Mouse (Mus musculus): ENCODE results near the gene Trim66. TPM values are rescaled to one million over a fixed set of nuclear protein-coding genes. Genes with fewer than 3 reads are reported as not detected.
A peak's percentile ranks its signal among the peaks of the same experiment; 100 is the strongest.

Trim66 gene
- polyA plus RNA-seq, 1 experiment from 2014 or later = not detected

DNA sequence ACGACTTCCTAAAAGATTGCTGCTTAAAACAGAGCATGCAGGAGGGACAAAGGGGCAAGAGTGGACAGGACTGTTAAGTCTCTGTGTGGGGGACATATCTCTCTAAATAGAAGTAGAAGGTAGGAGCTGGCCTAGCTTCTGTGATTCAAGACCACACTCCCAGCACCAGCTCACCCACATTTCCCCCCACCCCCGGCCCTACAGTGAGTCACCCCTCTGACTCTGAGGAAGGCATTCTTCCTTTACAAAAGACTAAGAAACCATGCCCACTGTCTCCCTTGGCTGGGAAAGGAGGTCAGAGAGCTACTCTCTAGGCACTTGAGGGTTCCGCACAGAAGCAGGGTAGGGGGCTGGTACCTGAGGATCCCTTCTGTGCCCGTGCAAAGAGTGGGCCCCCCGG, 23.7 kb downstream of the Trim66 start:
- Histone ChIP-seq H3K4me1 (ENCODE audit: control insufficient read depth, insufficient read depth, low read length) (no peaks in the 10 kb centered on the region), H3K27ac (ENCODE audit: low read depth, low read length) (no peak overlapping the region), H3K9me3 (ENCODE audit: control insufficient read depth, low read length) (no peaks in the 10 kb centered on the region), H3K27me3 (ENCODE audit: control insufficient read depth, insufficient read depth, low read length) (no peaks in the 10 kb centered on the region), H3K4me3 (ENCODE audit: low read length) (no peak overlapping the region), H3K9ac (ENCODE audit: low read depth, low read length) (no peak overlapping the region), H3K36me3 (ENCODE audit: control insufficient read depth, insufficient read depth, low read length) (no peaks in the 10 kb centered on the region), H3K4me2 (replicated peaks; ENCODE audit: low read depth, low read length) (no peak overlapping the region)
- no peak for ATAC-seq (ENCODE audit: low FRiP score, low TSS enrichment)
- 77% methylated on average over 5 of the region's 5 CpGs for WGBS

DNA sequence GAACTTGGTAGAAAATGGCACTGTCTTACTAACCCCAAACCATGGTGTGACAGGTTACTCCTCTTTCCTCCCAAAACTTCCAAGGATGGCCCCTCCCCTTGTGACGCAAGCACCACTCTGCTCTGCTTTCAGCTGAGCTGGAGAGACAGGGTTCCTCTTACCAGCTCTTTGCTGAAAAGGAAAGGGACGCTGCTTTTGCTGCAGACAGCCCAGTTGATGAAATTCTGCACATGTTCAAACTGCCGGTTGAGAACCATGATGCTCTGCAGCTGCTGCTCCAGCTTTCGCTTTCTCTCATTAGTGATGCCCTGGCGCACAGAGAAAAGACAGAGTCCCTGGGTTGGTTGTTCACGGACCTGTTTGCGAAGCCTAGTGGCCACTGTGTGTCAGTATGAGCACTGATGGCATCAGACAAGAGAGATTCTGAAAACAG, 27.2 kb downstream of the Trim66 start:
- H3K9me3 ChIP-seq (ENCODE audit: control insufficient read depth, low read length) = no peaks in the 10 kb centered on the region
- H3K9ac ChIP-seq (ENCODE audit: low read depth, low read length) = no peak overlapping the region
- H3K4me2 ChIP-seq (replicated peaks; ENCODE audit: low read depth, low read length) = no peak overlapping the region
- no peaks in the 10 kb centered on the region for H3K4me1 ChIP-seq (ENCODE audit: control insufficient read depth, insufficient read depth, low read length)
- WGBS = 21% methylated on average over 7 of the region's 7 CpGs
- no peak overlapping the region for H3K4me3 ChIP-seq (ENCODE audit: low read length)
- H3K27me3 ChIP-seq (ENCODE audit: control insufficient read depth, insufficient read depth, low read length) = no peaks in the 10 kb centered on the region
- no peak overlapping the region for H3K27ac ChIP-seq (ENCODE audit: low read depth, low read length)
- no peaks in the 10 kb centered on the region for H3K36me3 ChIP-seq (ENCODE audit: control insufficient read depth, insufficient read depth, low read length)
- ATAC-seq (ENCODE audit: low FRiP score, low TSS enrichment) = peak; percentile 68; the same call in 1 of the 2 replicates

DNA sequence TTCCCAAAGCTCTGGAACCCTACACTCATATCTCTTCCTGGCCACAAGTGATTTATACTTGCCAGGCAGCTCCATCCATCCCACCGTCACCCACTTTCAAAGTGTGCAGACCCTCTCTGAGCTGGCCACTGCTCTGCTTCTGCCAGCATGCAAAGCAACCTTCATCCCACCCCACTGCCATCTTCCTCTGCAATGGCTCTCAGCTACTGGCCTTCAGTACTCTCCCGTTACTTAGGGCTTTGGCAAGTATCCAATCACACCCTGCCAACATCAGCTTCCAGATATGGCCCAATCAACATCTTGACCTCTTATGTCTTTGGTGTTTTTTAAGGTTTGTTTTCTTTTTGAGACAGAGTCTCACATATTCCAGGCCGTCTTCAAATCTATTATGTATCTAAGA, 30.0 kb downstream of the Trim66 start:
- Histone ChIP-seq H3K27ac (ENCODE audit: low read depth, low read length) (no peak overlapping the region), H3K36me3 (ENCODE audit: control insufficient read depth, insufficient read depth, low read length) (no peaks in the 10 kb centered on the region), H3K4me1 (ENCODE audit: control insufficient read depth, insufficient read depth, low read length) (no peaks in the 10 kb centered on the region), H3K4me3 (ENCODE audit: low read length) (no peak overlapping the region), H3K4me2 (replicated peaks; ENCODE audit: low read depth, low read length) (no peak overlapping the region), H3K9ac (ENCODE audit: low read depth, low read length) (no peak overlapping the region), H3K9me3 (ENCODE audit: control insufficient read depth, low read length) (no peaks in the 10 kb centered on the region), H3K27me3 (ENCODE audit: control insufficient read depth, insufficient read depth, low read length) (no peaks in the 10 kb centered on the region)
- WGBS = 39% methylated on average over 3 of the region's 3 CpGs
- ATAC-seq (ENCODE audit: low FRiP score, low TSS enrichment) = peak; percentile 12; the same call in 1 of the 2 replicates

DNA sequence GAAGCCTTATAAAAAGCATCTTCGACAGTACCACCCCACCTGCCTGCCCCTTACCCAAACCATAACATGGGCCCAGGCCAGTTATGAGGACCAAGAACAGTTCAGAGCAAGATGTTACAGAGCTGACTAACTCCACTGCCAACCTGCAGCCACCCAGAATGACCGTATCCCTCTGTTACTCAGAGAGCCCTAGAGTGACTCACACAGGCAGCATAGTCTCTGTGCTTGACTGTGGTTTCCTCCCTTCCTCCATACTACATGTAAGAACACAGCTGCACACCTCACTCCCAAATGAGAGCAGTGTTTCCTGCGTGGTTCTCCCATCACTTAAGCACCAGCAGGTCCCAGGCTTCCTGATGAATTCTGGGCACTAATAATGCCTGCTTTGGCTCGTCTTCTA, 37.2 kb downstream of the Trim66 start:
- Histone ChIP-seq H3K27me3 (ENCODE audit: control insufficient read depth, insufficient read depth, low read length) (no peaks in the 10 kb centered on the region), H3K4me3 (ENCODE audit: low read length) (no peak overlapping the region), H3K9me3 (ENCODE audit: control insufficient read depth, low read length) (no peaks in the 10 kb centered on the region), H3K9ac (ENCODE audit: low read depth, low read length) (no peak overlapping the region), H3K27ac (ENCODE audit: low read depth, low read length) (no peak overlapping the region), H3K4me1 (ENCODE audit: control insufficient read depth, insufficient read depth, low read length) (0 out of 2 replicates have a peak, but pooled peaks cover 3% of the 10 kb centered on the region), H3K4me2 (replicated peaks; ENCODE audit: low read depth, low read length) (no peak overlapping the region), H3K36me3 (ENCODE audit: control insufficient read depth, insufficient read depth, low read length) (no peaks in the 10 kb centered on the region)
- WGBS = 64% methylated on average over 4 of the region's 4 CpGs
- ATAC-seq (ENCODE audit: low FRiP score, low TSS enrichment) = no peak

DNA sequence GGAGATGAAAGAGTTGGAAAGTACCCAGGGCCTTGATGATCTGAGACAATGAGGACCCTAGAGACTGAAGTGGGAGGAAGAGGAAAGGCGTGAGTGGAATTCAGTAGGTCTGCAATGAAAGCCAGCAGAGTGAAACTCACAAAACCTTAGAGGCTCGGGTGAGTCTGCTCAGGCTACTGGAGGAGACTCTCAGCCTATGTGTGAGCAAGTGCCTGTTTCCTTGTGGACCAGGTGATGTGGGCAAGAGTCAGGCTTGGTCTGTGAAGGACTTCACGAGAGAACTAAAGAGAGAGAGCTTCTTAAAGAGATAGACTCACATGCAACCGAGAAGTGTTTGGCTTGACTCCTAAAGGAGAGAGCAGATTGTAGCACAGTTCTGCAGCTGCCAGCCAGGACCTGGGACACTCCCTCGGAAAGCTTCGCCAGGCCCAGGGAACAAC, 39.7 kb downstream of the Trim66 start:
- Histone ChIP-seq H3K9ac (ENCODE audit: low read depth, low read length) (no peak overlapping the region), H3K27ac (ENCODE audit: low read depth, low read length) (no peak overlapping the region), H3K4me3 (ENCODE audit: low read length) (no peak overlapping the region), H3K4me2 (replicated peaks; ENCODE audit: low read depth, low read length) (no peak overlapping the region), H3K4me1 (ENCODE audit: control insufficient read depth, insufficient read depth, low read length) (0 out of 2 replicates have a peak, but pooled peaks cover 3% of the 10 kb centered on the region), H3K27me3 (ENCODE audit: control insufficient read depth, insufficient read depth, low read length) (no peaks in the 10 kb centered on the region), H3K36me3 (ENCODE audit: control insufficient read depth, insufficient read depth, low read length) (no peaks in the 10 kb centered on the region), H3K9me3 (ENCODE audit: control insufficient read depth, low read length) (no peaks in the 10 kb centered on the region)
- 28% methylated on average over 6 of the region's 6 CpGs for WGBS
- no peak for ATAC-seq (ENCODE audit: low FRiP score, low TSS enrichment)

DNA sequence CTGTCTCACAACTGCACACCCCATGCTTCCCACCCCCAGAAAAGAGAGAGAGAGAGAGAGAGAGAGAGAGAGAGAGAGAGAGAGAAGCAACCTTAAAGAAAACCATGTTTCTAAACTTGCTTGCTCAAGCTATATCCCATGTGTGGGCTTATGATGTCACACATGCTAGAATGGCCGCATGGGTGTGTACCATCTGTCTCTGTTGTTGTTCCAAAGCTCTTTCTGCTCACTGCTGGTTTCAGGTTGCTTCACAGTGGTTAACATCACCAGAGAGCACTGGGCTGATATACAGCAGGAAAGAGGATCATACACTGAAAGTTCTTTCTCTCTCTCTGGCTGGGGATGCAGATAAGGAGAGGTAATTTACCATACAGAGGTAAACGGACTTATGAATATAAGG, 40.3 kb downstream of the Trim66 start:
- no peak for ATAC-seq (ENCODE audit: low FRiP score, low TSS enrichment)
- 27% methylated on average over 2 of the region's 2 CpGs for WGBS
- Histone ChIP-seq H3K4me1 (ENCODE audit: control insufficient read depth, insufficient read depth, low read length) (0 out of 2 replicates have a peak, but pooled peaks cover 3% of the 10 kb centered on the region), H3K4me2 (replicated peaks; ENCODE audit: low read depth, low read length) (no peak overlapping the region), H3K9me3 (ENCODE audit: control insufficient read depth, low read length) (no peaks in the 10 kb centered on the region), H3K4me3 (ENCODE audit: low read length) (no peak overlapping the region), H3K9ac (ENCODE audit: low read depth, low read length) (no peak overlapping the region), H3K36me3 (ENCODE audit: control insufficient read depth, insufficient read depth, low read length) (no peaks in the 10 kb centered on the region), H3K27me3 (ENCODE audit: control insufficient read depth, insufficient read depth, low read length) (no peaks in the 10 kb centered on the region), H3K27ac (ENCODE audit: low read depth, low read length) (no peak overlapping the region)

DNA sequence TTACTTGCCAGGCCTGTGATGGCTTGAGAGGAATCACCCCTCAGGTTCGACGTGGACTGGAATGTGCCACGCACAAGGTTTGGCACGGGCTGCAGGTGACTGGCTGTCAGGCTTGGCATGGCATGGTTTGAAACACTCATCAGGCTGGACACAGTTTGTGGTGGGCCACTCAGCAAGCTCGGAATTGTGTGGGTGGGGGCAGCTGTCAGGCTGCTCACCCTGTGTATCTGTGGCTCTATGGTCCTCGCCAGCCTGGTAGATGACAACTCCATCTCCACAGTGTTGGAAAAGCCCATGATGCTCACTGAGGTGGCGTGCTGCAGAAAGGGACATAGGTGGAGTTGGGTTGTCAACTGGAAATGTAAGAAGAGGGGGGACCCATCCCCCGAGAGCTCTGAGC, 47.2 kb downstream of the Trim66 start:
- H3K4me3 ChIP-seq (ENCODE audit: low read length) = no peak overlapping the region
- no peak overlapping the region for H3K27ac ChIP-seq (ENCODE audit: low read depth, low read length)
- no peaks in the 10 kb centered on the region for H3K36me3 ChIP-seq (ENCODE audit: control insufficient read depth, insufficient read depth, low read length)
- H3K4me1 ChIP-seq (ENCODE audit: control insufficient read depth, insufficient read depth, low read length) = no peaks in the 10 kb centered on the region
- no peak for ATAC-seq (ENCODE audit: low FRiP score, low TSS enrichment)
- no peaks in the 10 kb centered on the region for H3K9me3 ChIP-seq (ENCODE audit: control insufficient read depth, low read length)
- no peaks in the 10 kb centered on the region for H3K27me3 ChIP-seq (ENCODE audit: control insufficient read depth, insufficient read depth, low read length)
- no peak overlapping the region for H3K4me2 ChIP-seq (replicated peaks; ENCODE audit: low read depth, low read length)
- 87% methylated on average over 8 of the region's 8 CpGs for WGBS
- no peak overlapping the region for H3K9ac ChIP-seq (ENCODE audit: low read depth, low read length)

DNA sequence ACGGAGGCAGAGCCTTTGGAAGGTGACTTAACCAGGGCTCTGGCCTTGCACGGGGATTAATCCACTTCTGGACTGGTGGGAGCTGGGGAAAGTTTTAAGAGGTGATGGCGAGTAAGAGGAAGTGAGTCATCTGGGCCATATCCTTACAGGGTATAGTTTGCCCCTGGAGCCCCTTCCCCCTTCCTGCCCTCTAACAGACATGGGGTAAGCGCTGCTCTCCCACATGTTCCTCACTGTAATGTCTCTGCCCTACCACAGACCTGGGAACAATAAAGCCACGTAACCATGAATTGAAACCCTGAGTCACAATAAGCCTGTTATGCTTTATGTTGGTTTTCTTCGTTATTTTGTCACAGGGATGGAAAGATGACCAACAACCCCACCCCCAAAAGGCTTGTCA, 51.4 kb downstream of the Trim66 start:
- 66% methylated on average over 6 of the region's 6 CpGs for WGBS
- Histone ChIP-seq H3K27me3 (ENCODE audit: control insufficient read depth, insufficient read depth, low read length) (no peaks in the 10 kb centered on the region), H3K36me3 (ENCODE audit: control insufficient read depth, insufficient read depth, low read length) (no peaks in the 10 kb centered on the region), H3K4me2 (replicated peaks; ENCODE audit: low read depth, low read length) (no peak overlapping the region), H3K27ac (ENCODE audit: low read depth, low read length) (no peak overlapping the region), H3K4me3 (ENCODE audit: low read length) (no peak overlapping the region), H3K9ac (ENCODE audit: low read depth, low read length) (no peak overlapping the region), H3K4me1 (ENCODE audit: control insufficient read depth, insufficient read depth, low read length) (no peaks in the 10 kb centered on the region), H3K9me3 (ENCODE audit: control insufficient read depth, low read length) (no peaks in the 10 kb centered on the region)
- ATAC-seq (ENCODE audit: low FRiP score, low TSS enrichment) = no peak

DNA sequence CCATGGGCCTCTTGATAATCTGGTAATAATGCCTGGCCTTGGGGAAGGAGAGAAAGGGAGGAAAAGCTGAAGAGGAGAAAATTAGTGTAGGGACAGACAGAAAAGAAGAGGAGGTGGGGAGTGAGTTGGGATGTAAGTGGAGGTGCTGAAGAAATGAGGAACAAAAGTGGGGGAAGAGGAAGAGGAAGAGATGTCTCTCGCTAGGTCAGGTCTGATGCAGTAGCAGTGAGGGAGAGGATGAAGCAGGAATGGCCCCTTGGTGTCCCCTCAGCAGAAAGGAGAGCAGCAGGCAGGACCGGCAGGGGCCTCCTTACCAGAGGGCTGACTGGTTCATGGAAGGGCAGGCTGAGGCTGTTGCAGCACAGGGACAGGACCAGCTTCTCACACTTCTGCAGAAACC, 52.2 kb downstream of the Trim66 start:
- Histone ChIP-seq H3K4me1 (ENCODE audit: control insufficient read depth, insufficient read depth, low read length) (no peaks in the 10 kb centered on the region), H3K9ac (ENCODE audit: low read depth, low read length) (no peak overlapping the region), H3K4me2 (replicated peaks; ENCODE audit: low read depth, low read length) (no peak overlapping the region), H3K27ac (ENCODE audit: low read depth, low read length) (no peak overlapping the region), H3K9me3 (ENCODE audit: control insufficient read depth, low read length) (no peaks in the 10 kb centered on the region), H3K4me3 (ENCODE audit: low read length) (no peak overlapping the region), H3K36me3 (ENCODE audit: control insufficient read depth, insufficient read depth, low read length) (no peaks in the 10 kb centered on the region), H3K27me3 (ENCODE audit: control insufficient read depth, insufficient read depth, low read length) (no peaks in the 10 kb centered on the region)
- ATAC-seq (ENCODE audit: low FRiP score, low TSS enrichment) = no peak
- 84% methylated on average over 2 of the region's 2 CpGs for WGBS

All from kidney, embryonic 14.5 days (tissue).